Mouse (Mus musculus): ENCODE data around the gene Pkp1.

GRCm38 (mm10) chr1:135963177-135963576 lies 44.2 kb upstream of the Pkp1 start:
- TF ChIP-seq CTCF (IDR thresholded peaks at IDR 0.05; ENCODE audit: control insufficient read depth, insufficient read depth, low read length) = no peak
- no peak for TF ChIP-seq POLR2A (IDR thresholded peaks at IDR 0.05; ENCODE audit: borderline replicate concordance, control insufficient read depth, low read depth, low read length)
